Mouse (Mus musculus) cerebellum, postnatal 36 days (tissue): ENCODE data around the gene Kera.

ENCODE experiments used
- DNase-seq, 2 experiments: peaks; one replicate each; pipeline ENCODE4 v3.0.0; 2021 to 2022; ENCODE audit warnings: mixed read lengths in 2 of 2

Gene Kera

DNA sequence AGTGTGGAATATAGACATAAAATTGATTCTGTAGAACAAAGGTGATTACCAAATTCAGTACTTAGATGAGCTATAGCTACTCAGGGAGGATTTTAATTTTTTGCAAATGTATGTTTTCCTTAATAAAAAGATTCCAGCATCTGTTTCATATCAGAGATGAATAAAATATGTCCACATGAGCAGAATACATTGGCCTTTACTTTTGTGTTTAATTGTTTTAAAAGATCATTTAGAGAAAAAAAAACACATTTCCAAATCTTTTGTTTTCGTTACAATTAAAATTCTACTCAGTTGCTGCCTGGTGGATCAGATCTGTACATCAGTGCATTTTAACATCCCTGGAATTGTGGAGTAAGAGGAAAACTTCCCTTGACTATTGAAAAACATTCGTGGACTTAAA lies at the start of gene Kera:
TSS of gene Kera (plus strand) at position 301 of the 400 bp plus-strand sequence.
- no peak for DNase-seq

DNA sequence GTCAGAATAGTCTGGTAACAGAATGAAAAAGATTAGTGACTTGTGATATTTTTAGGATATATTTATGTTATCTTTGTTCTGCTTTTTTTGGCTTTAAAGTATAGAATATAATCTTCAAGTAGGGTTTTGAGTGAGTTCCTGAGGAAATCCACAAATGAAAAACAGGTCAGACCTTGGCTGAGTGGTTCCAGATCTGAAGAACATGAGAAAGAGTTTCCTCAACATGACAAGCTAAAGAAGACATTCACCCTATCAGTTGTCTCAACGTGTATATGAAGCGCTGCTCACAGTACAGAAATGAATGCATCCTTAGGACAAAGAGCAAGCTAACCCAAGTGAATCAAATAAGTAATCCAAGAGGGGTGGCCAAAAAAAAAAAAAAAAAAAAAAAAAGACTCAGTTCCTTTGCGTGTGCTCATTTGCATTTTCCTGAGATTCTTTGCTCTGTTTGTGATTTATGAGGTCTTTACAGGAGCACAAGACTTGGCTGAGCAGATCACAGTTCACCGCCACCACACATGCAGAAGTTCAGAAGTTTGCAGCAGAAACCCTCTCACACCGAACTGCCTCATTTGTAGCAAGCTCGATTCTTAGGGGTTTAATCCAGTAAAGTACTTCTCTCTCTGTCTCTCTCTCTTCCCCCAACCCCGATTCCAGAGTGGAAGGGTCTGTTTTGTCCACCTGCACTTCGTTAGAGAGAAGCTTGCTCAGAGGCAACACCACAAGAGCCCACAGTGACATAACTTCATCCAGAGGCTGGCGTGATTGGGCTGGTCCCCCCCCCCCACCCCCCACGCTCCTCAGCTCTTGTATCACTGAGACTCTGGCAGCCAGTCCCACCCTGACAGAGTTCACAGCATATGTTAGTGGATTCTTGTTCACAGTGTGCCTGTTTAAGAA lies 41.5 kb upstream of the Kera start, which contains the start of gene Lum:
TSS of gene Lum (plus strand) at position 172 of the 900 bp plus-strand sequence.
- no peak for DNase-seq

- DNase-seq: peak; percentile 39 to 49
Measured at GRCm38 (mm10) chr10:97567489-97568135, 39.1 kb upstream of the Kera start.

DNA sequence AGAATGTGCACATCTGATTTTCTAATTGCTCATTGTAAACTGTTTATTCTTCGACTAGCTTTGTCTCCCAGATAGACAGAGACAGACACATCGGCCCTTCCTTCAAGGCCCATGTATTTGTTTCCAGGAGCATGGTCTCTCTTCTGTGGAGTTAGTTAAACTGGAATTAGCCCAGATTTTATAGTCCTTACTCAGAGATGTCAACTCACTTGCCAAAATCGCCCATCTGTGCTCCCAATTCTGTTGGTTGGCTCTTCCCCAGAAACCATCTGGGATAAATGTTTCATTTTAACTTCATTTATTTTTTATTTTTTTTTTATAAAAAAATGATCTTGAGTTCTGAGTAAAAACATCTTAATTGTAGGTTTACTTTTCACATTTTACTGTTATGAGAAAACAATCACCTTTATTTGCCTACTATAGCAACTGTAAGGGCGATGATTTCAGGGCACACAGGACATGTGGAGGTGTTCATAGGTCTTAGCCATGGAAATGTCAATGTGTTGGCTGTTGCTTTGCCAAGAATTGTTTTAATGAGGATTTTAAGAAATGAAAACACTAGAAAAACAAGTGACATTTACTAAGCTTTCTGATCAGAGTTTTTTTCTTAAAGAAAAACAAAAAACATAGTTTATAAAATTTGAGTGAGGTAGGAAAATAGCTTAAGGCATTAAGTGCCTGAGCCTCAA lies 24.0 kb upstream of the Kera start:
- peak; percentile 60 to 63 for DNase-seq

- no peak for DNase-seq
Measured at GRCm38 (mm10) chr10:97584176-97584575, 22.5 kb upstream of the Kera start.

- no peak for DNase-seq
Measured at GRCm38 (mm10) chr10:97587159-97587558, 19.5 kb upstream of the Kera start.

- DNase-seq: no peak
Measured at GRCm38 (mm10) chr10:97589574-97589973, 17.1 kb upstream of the Kera start.

GRCm38 (mm10) chr10:97591036-97591435 lies 15.6 kb upstream of the Kera start:
- no peak for DNase-seq

DNA sequence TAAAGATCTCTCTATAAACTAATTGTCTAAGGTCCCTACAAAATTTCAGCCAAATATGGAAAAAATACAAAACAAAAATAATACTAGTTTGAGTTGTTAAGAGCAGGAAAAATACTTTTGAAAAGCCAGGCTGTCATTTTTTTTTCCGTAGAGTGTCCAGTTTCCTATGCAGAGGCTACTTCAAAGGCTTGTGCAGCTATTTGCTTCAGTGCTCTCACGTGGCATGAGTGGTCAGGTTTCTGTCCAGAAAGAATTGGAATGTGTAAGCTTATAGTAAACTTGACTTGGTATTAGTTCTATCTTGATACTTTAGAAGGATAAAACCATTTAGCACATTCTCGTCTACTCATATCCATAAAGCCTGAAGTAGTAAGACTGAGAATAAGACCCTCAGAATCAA lies 15.0 kb upstream of the Kera start:
- DNase-seq: no peak

DNA sequence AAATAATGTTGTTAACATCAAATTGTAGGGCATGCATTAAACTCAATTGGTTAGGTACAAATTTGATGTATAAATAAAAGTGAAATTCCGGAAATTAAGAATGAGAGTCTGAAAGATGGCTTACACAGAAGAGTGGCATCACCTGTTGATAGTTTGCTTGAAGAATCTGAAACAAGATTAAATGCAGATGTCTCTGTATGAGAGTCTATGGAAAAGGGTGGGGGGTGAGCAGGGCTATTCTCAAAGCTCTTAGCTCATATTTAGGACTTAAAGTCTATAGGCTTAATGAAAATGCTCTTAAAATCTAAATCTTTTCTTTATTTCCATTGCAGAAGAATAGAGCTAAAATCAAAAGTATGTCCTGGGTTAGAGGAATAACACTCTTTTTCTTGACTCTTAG lies 11.0 kb upstream of the Kera start:
- no peak for DNase-seq

DNA sequence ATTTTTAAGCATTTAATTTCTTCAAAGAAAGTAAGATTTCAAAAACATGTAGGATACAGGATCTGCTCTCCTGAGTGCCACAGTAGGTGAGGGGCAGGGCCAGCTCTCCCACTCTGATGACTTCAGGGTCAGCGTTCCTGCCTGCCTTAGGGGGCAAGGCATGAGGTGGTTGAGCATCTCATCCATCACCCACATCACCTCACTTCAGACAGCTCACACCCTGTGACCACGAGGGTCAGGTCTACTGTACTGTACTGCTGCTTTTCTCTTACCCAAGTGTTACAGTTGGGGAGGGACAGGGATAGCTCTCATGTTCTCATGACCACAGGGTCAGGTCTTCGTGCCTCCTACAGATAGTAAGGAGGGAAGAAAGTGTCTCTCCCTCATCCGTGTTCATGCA lies 4.9 kb upstream of the Kera start:
- DNase-seq: no peak

GRCm38 (mm10) chr10:97603256-97603655 lies 3.4 kb upstream of the Kera start:
- peak; percentile 77 to 79 for DNase-seq

DNA sequence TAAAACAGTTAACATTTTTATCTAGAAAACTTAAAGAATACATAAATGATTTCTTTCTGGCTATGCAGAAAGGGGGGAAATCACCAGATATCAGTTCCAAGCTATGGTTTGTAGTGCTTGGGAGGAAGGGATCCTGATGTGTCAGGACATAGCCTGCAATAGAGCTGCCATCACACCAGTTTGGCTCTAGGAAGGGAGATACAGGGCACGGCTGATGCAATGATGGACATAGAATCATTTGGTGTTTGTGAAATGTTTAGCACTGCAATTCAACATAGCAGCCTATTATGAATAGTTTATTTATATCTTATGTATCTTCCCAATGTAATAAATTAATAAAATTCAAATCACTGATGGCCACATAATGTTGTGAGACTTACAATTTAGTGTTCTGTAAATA lies 15.6 kb downstream of the Kera start:
- DNase-seq: no peak

GRCm38 (mm10) chr10:97624381-97624780 lies 17.7 kb downstream of the Kera start:
- DNase-seq: no peak

GRCm38 (mm10) chr10:97625116-97625515 lies 18.4 kb downstream of the Kera start:
- DNase-seq: no peak

DNA sequence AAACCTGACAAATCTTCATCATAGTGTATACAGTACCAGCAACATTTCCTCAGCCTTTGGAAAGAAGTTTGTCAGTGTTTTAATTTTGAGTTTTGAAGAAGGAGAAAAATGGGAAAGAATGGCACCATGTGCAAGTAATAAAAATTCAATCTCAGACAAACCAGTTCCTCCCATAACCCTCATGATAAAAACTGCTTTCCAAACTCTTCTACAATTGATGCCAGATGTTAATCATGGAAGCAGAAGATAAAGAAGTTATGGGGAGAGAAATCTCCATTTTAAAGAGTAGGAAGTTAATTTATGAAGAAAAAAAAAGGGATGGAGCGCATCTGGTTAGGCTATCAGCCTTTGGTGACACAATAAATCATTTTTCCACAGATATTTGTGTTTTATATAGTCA lies 19.9 kb downstream of the Kera start:
- no peak for DNase-seq

- no peak for DNase-seq
Measured at GRCm38 (mm10) chr10:97631061-97631460, 24.4 kb downstream of the Kera start.

GRCm38 (mm10) chr10:97641926-97642325 lies 35.2 kb downstream of the Kera start:
- DNase-seq: no peak

DNA sequence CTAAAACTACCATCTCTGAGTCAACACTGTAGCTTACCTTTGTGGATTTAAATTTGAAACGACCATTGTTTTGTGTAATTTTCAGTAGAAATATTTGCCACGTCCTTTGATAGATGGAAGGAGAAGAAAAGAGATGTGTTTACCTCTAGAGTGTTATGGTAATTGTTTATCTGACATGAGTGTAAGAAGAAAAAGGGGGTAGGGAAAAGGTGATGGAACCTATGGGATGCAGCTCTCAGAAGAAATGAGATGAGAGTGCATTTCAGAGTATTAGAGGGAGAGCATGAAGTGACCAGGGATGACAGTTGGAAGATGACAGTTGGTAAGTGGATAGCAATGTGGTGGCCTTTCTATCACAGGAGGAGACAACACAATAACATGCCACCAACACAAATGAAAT lies 37.1 kb downstream of the Kera start, which contains the start of gene Epyc:
TSS of gene Epyc (plus strand) at position 301 of the 400 bp plus-strand sequence.
- DNase-seq: no peak

GRCm38 (mm10) chr10:97650334-97650733 lies 43.7 kb downstream of the Kera start:
- no peak for DNase-seq

GRCm38 (mm10) chr10:97659489-97659888 lies 52.8 kb downstream of the Kera start:
- no peak for DNase-seq
